Mouse (Mus musculus) lung, adult 2 months (tissue): ENCODE data around the gene Appbp2.

Experiments used
- CTCF ChIP-seq: fragments of 200-500 bp; IDR thresholded peaks from 2 replicates; pipeline ENCODE4 v1.5.1; 2011; ENCODE audit warnings: mild to moderate bottlenecking, low read length, control low read depth; ENCODE audit not compliant: insufficient read depth
- POLR2A ChIP-seq: fragments of 200-500 bp; IDR thresholded peaks from 2 replicates; pipeline ENCODE4 v1.6.1; 2011; ENCODE audit warnings: low read depth, mild to moderate bottlenecking, control low read depth, low read length, borderline replicate concordance; ENCODE audit errors: extremely low read depth

DNA sequence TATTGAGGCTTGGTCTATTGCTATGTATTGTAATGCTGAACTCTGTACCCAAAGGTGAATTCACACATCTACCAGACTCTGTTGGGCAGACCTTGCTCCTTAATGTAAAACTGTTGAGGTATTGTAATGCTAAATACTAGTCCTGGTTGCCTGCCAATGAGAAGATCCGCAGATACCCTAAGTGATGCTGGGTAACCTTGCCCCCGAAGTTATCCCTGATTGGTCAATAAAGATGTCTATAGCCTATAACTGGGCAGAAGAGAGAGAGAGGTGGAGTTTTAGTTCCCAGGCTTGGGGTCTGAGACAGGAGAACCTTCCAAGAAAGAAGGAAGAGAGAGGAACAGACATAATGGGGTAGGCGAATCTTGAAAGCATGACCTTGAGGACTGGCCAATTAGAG lies 5.3 kb upstream of the Appbp2 start:
- TF ChIP-seq POLR2A (no peak), CTCF (no peak)
